Mouse (Mus musculus) frontal cortex, adult (tissue): ENCODE results near the gene Ndufaf2.

Experiments
- ATAC-seq: cut with Nextera tagmentation; 2 replicates; pipeline ENCODE4 v1.9.2; 2017; ENCODE audit warnings: mild to moderate bottlenecking, moderate library complexity, mixed read lengths; ENCODE audit not compliant: low TSS enrichment

Gene Ndufaf2

GRCm38 (mm10) chr13:107962741-107963140, 195.7 kb downstream of the Ndufaf2 start:
- no peak for ATAC-seq

- ATAC-seq: no peak
Measured at GRCm38 (mm10) chr13:107961972-107962371, 196.5 kb downstream of the Ndufaf2 start.

- ATAC-seq: no peak
Measured at GRCm38 (mm10) chr13:107961501-107961900, 196.9 kb downstream of the Ndufaf2 start.

- no peak for ATAC-seq
Measured at GRCm38 (mm10) chr13:107960549-107960948, 197.9 kb downstream of the Ndufaf2 start.

GRCm38 (mm10) chr13:107959891-107960290, 198.5 kb downstream of the Ndufaf2 start:
- ATAC-seq: no peak

- ATAC-seq: no peak
Measured at GRCm38 (mm10) chr13:107956246-107956645, 202.2 kb downstream of the Ndufaf2 start.

GRCm38 (mm10) chr13:107955327-107956110, 202.9 kb downstream of the Ndufaf2 start:
- ATAC-seq: no peak

- no peak for ATAC-seq
Measured at GRCm38 (mm10) chr13:107954445-107955261, 203.8 kb downstream of the Ndufaf2 start.

GRCm38 (mm10) chr13:107954100-107954444, 204.4 kb downstream of the Ndufaf2 start:
- ATAC-seq: no peak
